In genomic region chr2:127961154-127961553, GRCm38 (mm10) we compare ENCODE assay signal across 8 mouse cellular contexts.
DNase-seq lines count a peak whose midpoint lies in the region; ATAC-seq and TF ChIP-seq lines count a peak whose summit lies in the region.
"Had no signal": no experiment of that assay in that cellular context is flagged by ENCODE, and none has a peak within 500 bp of the region (broad histone marks: within the 10 kb centered on the region; RNA-seq: fewer than 3 reads in every experiment).

No protein-coding gene starts in this region.

- H3K79me2 ChIP-seq in myocyte (ENCODE audit: control insufficient read depth, insufficient read depth) = no peaks in the 10 kb centered on the region

- H3K36me3 ChIP-seq in lung, postnatal 0 days (ENCODE audit: insufficient read depth, low read length) = no peaks in the 10 kb centered on the region
- no peaks in the 10 kb centered on the region for H3K36me3 ChIP-seq in hindbrain, embryonic 16.5 days (ENCODE audit: control insufficient read depth, insufficient read depth, low read length)
- no peaks in the 10 kb centered on the region for H3K36me3 ChIP-seq in myocyte (ENCODE audit: control insufficient read depth, insufficient read depth)
- H3K36me3 ChIP-seq: lung, embryonic 15.5 days had no signal

- H3K4me1 ChIP-seq in lung, postnatal 0 days (ENCODE audit: insufficient read depth, low read depth, low read length) = no peaks in the 10 kb centered on the region
- H3K4me1 ChIP-seq in hindbrain, embryonic 16.5 days (ENCODE audit: control insufficient read depth, insufficient read depth, low read depth, low read length) = peaks cover 13% of the 10 kb centered on the region

- ATAC-seq in lung, postnatal 0 days = no peak
- ATAC-seq in hindbrain, embryonic 16.5 days = peak; percentile 58; the same call in 1 of the 2 replicates
- ATAC-seq in inflammation-experienced regulatory T-cells, adult 6 months = no peak
- ATAC-seq in CD4-positive, CD25-positive, alpha-beta regulatory T cell, adult 4 months = no peak

- H3K9ac ChIP-seq in lung, postnatal 0 days (replicated peaks; ENCODE audit: low read depth) = no peak overlapping the region
- no peak overlapping the region; the same call in 1 of the 2 replicates for H3K9ac ChIP-seq in hindbrain, embryonic 16.5 days (ENCODE audit: low read depth, low read length)
- H3K9ac ChIP-seq: lung, embryonic 15.5 days had no signal

- H3K9me3 ChIP-seq in lung, postnatal 0 days (ENCODE audit: low read length) = no peaks in the 10 kb centered on the region
- no peaks in the 10 kb centered on the region for H3K9me3 ChIP-seq in hindbrain, embryonic 16.5 days (ENCODE audit: control insufficient read depth, low read length)
- H3K9me3 ChIP-seq: lung, embryonic 15.5 days had no signal

- no peak overlapping the region for H3K4me3 ChIP-seq in lung, postnatal 0 days (ENCODE audit: low read depth, low read length)
- H3K4me3 ChIP-seq in hindbrain, embryonic 16.5 days (ENCODE audit: low read length) = no peak overlapping the region
- H3K4me3 ChIP-seq in myocyte = no peak overlapping the region
- H3K4me3 ChIP-seq: lung, embryonic 15.5 days had no signal

- no peak overlapping the region for H3K27ac ChIP-seq in lung, postnatal 0 days (ENCODE audit: low read length)
- peak overlapping the region; percentile 66 for H3K27ac ChIP-seq in hindbrain, embryonic 16.5 days (ENCODE audit: low read depth, low read length)
- H3K27ac ChIP-seq: lung, embryonic 15.5 days had no signal

- H3K27me3 ChIP-seq in lung, postnatal 0 days (replicated peaks; ENCODE audit: insufficient read depth, low read length) = no peaks in the 10 kb centered on the region
- H3K27me3 ChIP-seq in hindbrain, embryonic 16.5 days (replicated peaks; ENCODE audit: control insufficient read depth, insufficient read depth, low read length) = no peaks in the 10 kb centered on the region
- H3K27me3 ChIP-seq in myocyte (ENCODE audit: control insufficient read depth, insufficient read depth, insufficient read length) = no peaks in the 10 kb centered on the region
- H3K27me3 ChIP-seq: lung, embryonic 15.5 days had no signal

- TF ChIP-seq CTCF in lung, postnatal 0 days (IDR thresholded peaks at IDR 0.05) = no peak

- WGBS in lung, postnatal 0 days = 16% methylated on average over 2 of the region's 2 CpGs
- WGBS in hindbrain, embryonic 16.5 days = 9% methylated on average over 2 of the region's 2 CpGs

- no peak overlapping the region for H3K4me2 ChIP-seq in lung, postnatal 0 days (replicated peaks; ENCODE audit: low read depth, low read length)
- H3K4me2 ChIP-seq in hindbrain, embryonic 16.5 days (ENCODE audit: low read length) = no peak overlapping the region
- peak overlapping the region; percentile 72 for H3K4me2 ChIP-seq in myocyte (ENCODE audit: low read depth)
- H3K4me2 ChIP-seq: lung, embryonic 15.5 days had no signal

- DNase-seq in lung, postnatal 10 days = peak; percentile 32
- DNase-seq in lung, postnatal 0 days (ENCODE audit: low spot score) = no peak
- DNase-seq in cerebellum, postnatal 14 days = peak; percentile 79 to 87

- TF ChIP-seq POLR2A in myocyte (IDR thresholded peaks at IDR 0.05; ENCODE audit: insufficient read length, low read depth) = no peak

- H3ac ChIP-seq in myocyte (ENCODE audit: control insufficient read depth, insufficient read length) = no peak overlapping the region

- TF ChIP-seq EP300 in lung, postnatal 0 days (IDR thresholded peaks at IDR 0.05) = no peak

TF ChIP-seq in myocyte, 11 proteins besides CTCF, POLR2A, EP300 and RAD21:
- TF ChIP-seq MYOD1 (IDR thresholded peaks at IDR 0.05; ENCODE audit: control insufficient read depth in 1 of 3, insufficient read length in 2 of 3, low read depth in 2 of 3) = peak in 1 of 3 experiments; percentile 48
- no peak for TF ChIP-seq POLR2AphosphoS2 (IDR thresholded peaks at IDR 0.05; ENCODE audit: insufficient read length, low read depth)
- no peak for TF ChIP-seq MAX (IDR thresholded peaks at IDR 0.05; ENCODE audit: low read depth)
- no peak for TF ChIP-seq TCF12 (IDR thresholded peaks at IDR 0.05; ENCODE audit: insufficient read depth, poor library complexity, severe bottlenecking)
- no peak for TF ChIP-seq REST (IDR thresholded peaks at IDR 0.05; ENCODE audit: insufficient read depth, insufficient read length)
- no peak for TF ChIP-seq USF1 (IDR thresholded peaks at IDR 0.05; ENCODE audit: low read depth)
- TF ChIP-seq CEBPB (IDR thresholded peaks at IDR 0.05; ENCODE audit: insufficient read depth, poor library complexity, severe bottlenecking) = 0 out of 2 replicates have a peak, but pooled peaks have one; percentile 33
- no peak for TF ChIP-seq TCF3 (IDR thresholded peaks at IDR 0.05; ENCODE audit: insufficient read length, low read depth)
- no peak for TF ChIP-seq E2F4 (IDR thresholded peaks at IDR 0.05; ENCODE audit: insufficient read depth)
- no peak for TF ChIP-seq SRF (IDR thresholded peaks at IDR 0.05; ENCODE audit: control insufficient read depth, insufficient read length, low read depth)
- peak in 1 of 3 experiments; percentile 15 for TF ChIP-seq MYOG (IDR thresholded peaks at IDR 0.05; ENCODE audit: control insufficient read depth in 1 of 3, insufficient read depth in 1 of 3, insufficient read length in 2 of 3, low read depth in 2 of 3)
TF ChIP-seq in myocyte: peak in this region for 3.
